Mouse (Mus musculus): ENCODE measurements at regions not wholly inside any gene's neighbourhood (a gene's known extent, or its start where the extent isn't known, plus 50 kb on each side); places are given as distances from the start of the nearest gene placed in this dataset.

DNA sequence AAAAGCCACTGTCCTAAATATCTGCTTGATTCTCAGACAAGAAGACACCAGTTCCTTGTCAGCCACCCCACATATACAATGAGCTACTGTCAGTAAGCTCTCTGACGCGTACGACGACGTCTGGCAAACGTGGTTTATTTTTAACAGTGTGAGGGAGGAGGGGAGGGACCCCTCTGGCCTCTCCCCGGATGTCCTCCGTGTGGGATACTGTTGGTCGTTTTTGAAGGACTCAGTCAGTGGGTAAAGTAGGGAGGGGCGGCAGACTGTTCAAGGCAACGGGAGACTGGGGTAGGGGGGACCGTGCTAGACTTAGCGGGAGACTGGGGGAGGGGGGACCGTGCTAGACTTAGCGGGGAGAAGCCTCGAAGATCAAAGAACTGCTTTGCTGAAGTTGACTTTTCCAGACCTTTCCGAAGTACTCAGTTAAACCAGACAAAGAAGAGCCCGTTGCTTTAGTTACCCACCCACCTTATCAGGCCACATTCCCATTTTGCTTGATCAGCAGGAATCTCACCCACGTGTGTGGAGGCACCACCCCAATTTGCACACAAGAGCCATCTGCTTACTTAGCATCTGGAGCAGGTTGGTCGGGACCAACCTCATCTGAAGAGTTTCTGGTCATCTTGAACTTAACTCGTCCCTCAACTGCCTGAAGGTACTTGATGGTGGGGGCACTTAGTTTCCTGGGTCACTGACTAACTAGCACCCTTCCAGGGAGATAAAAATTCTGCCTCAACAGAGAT lies 92.6 kb upstream of the Mark1 start:
- DNase-seq (ENCODE audit: low spot score): no peak

- no peak for DNase-seq (ENCODE audit: low spot score)
Observed at GRCm38 (mm10) chr1:185089196-185089595, 89.8 kb upstream of the Mark1 start.

DNA sequence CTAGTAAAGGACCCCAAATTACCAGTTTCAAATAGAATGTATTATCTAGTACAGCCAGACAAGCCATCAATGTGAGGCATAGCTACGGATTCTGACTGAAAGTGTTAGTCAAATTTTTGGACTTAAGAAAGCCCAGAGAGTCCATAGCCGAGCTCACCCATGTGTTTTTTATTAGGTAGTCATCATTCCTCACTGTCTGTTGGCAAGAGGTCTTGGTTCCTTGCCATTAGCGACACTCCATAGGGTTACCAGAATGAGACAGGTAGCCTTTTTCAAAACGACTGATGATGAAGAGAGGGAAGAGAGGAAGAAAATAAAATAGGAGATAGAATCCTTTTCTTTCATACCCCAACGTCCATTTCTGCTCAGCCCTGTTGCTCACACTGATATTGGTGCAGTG lies 83.8 kb upstream of the Mark1 start:
- DNase-seq (ENCODE audit: low spot score): no peak

- no peak for DNase-seq (ENCODE audit: low spot score)
Observed at GRCm38 (mm10) chr1:185080118-185080517, 80.7 kb upstream of the Mark1 start.

- no peak for DNase-seq (ENCODE audit: low spot score)
Observed at GRCm38 (mm10) chr1:185079331-185079880, 80.0 kb upstream of the Mark1 start.

- DNase-seq (ENCODE audit: low spot score): no peak
Observed at GRCm38 (mm10) chr1:185074001-185074400, 74.6 kb upstream of the Mark1 start.

- no peak for DNase-seq (ENCODE audit: low spot score)
Observed at GRCm38 (mm10) chr1:185072766-185073165, 73.4 kb upstream of the Mark1 start.

GRCm38 (mm10) chr1:185071566-185071965 lies 72.2 kb upstream of the Mark1 start:
- DNase-seq (ENCODE audit: low spot score): no peak

- no peak for DNase-seq (ENCODE audit: low spot score)
Observed at GRCm38 (mm10) chr1:185070853-185071149, 71.4 kb upstream of the Mark1 start.

GRCm38 (mm10) chr1:185070062-185070852 lies 70.9 kb upstream of the Mark1 start:
- peak; percentile 31 for DNase-seq (ENCODE audit: low spot score)

GRCm38 (mm10) chr1:185068136-185068535 lies 68.8 kb upstream of the Mark1 start:
- DNase-seq (ENCODE audit: low spot score): no peak

DNA sequence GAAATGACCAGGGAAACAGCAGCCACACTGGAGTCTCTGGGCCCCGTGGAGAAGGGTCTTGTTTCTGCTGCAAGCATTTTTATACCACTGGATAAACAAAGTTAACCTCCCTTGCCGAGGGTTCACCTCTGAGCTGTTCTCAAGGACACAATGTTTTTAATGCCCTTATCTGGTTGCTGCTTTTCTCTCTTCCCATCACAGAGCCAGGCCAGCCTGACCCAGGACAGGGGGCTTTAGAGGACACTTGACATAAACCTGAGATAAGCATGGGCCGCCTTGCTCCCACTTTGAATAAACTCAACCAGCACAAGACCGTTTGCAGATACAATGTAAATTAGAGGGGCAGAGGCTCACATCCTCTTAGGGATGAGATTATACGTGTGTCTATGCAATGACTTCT lies 68.3 kb upstream of the Mark1 start:
- DNase-seq (ENCODE audit: low spot score): no peak

DNA sequence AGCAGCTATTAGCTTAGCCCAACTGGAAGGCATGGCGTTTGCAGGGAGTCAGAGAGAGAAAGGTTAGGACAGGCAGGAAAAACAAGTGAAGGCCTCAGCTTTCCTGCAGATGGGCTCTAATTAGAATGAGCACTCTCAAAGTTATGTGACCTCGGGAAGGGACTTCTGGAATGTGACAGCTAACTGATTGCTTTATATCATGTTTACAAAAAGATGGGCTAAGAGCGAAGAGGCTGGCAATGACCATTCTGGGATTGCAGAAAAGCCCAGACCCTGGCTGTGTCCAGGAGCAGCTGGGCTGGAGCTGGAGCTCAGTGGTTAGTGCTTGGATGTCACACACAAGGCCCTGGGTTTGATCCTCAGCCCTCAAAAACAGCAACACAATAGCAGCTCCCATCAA lies 65.7 kb upstream of the Mark1 start:
- DNase-seq (ENCODE audit: low spot score): no peak

- no peak for DNase-seq (ENCODE audit: low spot score)
Observed at GRCm38 (mm10) chr1:185062103-185062502, 62.7 kb upstream of the Mark1 start.

GRCm38 (mm10) chr1:185057443-185057842 lies 58.1 kb upstream of the Mark1 start:
- no peak for DNase-seq (ENCODE audit: low spot score)

- DNase-seq (ENCODE audit: low spot score): no peak
Observed at GRCm38 (mm10) chr1:185052700-185053099, 53.3 kb upstream of the Mark1 start.

DNA sequence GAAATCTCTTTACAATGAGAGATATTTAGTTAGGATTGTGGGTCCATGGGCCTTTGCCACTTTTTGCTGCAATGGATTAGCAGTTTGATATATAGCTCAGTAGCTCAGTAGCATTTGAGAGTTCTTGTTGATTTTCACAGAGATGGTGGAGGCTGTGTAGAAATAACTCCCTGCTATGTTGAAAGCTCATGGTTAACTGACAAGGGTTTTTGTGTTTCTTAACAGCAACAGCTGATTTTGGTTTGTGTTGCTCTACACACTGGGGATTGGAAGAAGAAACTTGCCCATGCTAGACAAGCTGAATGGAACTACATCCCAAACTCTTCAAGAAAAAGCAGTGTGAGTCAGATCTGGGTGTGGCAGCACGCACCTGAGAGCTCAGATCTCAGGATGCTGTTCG lies 50.6 kb upstream of the Mark1 start:
- no peak for DNase-seq (ENCODE audit: low spot score)
